Mouse (Mus musculus) thymus, postnatal 0 days (tissue): ENCODE data around the gene Tnfrsf4. TPM values are rescaled to one million over a fixed set of nuclear protein-coding genes. Genes with fewer than 3 reads are reported as not detected.

Source experiments
- DNase-seq: peaks from one replicate; pipeline ENCODE4 v3.0.0-alpha.2; 2015; ENCODE audit warnings: low spot score
- polyA plus RNA-seq: library from polyadenylated mRNA; unstranded; fragments of >200 nt; fragmentation: Nextera tagmentation; extraction: Ambion mirVana; gene quantifications from 2 replicates; pipeline ENCODE4 v1.2.1, GENCODE M21; 2015

The Tnfrsf4 gene
- polyA plus RNA-seq, 1 experiment from 2014 or later = 9.5 TPM

DNA sequence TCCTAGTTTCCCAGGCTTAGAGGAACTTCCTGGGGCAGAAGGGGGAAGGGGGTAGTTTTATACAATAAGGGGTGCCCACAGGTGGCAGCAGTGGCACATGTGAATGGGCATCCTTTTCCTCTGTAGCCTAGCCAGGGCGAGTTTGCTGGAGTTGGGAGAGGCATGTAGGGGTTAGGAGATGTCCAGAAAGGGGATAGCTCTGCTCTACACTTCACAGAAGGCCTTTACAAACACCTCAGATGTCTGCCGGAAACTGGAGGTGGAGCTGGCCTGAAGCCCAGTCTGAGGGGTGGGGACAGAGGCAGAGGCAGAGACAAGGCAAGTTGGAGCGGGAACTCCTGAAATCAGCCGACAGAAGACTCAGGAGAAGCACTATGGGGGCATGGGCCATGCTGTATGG lies 12.4 kb downstream of the Tnfrsf4 start, which contains the start of gene Tnfrsf18:
Tnfrsf18 (plus strand) TSS at position 152 of the 400 bp plus-strand sequence.
- DNase-seq = peak; percentile 50

DNA sequence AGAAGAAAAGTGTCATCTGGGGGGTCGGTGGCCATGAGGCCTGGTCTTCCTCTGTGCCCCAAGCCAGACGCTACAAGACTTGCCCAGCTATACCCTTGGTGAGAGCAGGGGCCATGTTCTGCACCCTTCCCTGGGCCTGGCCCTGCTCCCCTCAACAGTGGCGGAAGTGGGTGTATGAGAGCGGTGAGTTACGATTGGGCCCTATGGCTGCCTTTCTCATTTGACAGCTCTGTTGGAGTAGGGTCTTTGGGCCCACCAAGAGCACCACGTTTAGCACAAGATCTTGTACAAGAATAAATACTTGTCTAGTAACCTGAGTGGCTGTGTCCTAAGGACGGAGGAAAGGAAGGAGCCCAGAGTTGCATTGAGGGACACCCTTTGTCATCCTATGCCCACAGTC lies 14.9 kb downstream of the Tnfrsf4 start:
- no peak for DNase-seq

DNA sequence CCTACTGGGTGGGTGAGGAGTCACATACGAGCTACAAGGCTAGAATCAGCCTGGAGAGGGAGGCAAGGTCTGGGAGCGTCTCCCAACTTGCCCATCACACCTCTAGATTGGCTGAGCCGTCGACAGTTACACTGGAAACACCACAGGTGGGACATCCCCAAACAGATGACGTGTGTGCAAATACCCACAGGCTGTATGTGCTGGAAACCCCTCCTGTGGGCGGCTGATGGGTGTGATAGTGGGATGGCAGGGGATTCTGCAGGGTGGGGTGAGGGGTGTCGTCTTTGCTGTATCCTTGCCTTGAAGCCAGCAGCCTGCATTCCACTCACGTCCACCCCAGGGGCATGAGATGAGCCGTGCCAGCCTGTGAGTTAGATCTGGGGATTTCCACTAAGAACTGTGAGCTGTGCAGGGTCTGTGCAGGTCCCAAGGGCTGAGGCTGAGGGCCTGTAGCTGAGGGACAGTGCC lies 17.0 kb downstream of the Tnfrsf4 start:
- no peak for DNase-seq

DNA sequence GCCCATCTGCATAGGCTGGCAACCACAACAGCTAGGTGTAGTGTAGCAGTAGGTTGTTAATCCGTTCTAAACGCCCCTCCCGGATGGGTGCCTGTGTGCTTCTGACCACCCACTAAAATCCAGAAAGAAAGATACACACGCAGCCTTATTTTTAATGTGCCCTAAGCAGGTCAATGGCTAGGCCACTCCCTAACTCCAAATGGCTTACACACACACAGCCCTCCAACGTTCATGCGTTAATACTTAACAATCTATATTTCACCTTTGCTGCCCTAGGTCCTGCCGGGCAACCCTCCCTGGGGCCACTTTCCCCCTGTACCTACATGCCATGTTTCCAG lies 17.6 kb downstream of the Tnfrsf4 start:
- no peak for DNase-seq

DNA sequence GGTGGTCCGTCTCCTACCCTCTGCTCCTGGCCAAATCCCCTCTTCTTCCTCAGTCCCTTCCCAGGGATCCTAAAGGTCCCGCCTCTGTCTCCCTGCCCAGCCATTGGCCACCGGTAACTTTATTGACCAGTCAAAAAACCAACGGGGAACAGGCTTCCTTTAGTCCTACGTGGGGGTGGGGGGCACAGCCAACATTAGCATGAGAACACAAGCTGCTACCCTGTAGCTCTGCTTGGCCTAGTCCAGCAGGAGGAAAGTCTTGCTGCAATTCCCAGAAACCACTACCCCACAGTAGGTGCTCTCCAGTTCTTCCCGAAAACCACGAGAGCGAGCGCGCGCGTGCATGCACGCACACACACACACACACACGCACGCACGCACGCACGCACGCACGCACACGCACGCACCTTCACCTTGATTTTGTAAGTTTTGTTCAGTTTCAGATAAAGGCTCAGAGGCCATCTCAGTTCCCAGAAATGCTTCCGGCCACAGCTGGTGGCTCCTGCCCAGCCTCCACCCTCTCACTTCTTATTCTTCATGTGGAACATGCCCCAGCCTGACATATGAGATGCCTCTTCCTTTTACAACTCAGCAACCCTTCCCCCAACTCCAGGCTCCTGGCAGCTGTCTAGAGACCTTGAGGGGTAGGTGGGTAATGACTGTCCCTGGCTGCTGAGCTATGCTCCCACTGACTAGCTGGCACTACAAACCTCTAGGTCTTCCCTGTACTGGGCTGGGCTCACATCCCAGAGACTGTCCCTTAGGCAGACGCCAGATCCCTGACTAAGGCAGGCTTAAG lies 18.1 kb downstream of the Tnfrsf4 start:
- peak; percentile 74 for DNase-seq

DNA sequence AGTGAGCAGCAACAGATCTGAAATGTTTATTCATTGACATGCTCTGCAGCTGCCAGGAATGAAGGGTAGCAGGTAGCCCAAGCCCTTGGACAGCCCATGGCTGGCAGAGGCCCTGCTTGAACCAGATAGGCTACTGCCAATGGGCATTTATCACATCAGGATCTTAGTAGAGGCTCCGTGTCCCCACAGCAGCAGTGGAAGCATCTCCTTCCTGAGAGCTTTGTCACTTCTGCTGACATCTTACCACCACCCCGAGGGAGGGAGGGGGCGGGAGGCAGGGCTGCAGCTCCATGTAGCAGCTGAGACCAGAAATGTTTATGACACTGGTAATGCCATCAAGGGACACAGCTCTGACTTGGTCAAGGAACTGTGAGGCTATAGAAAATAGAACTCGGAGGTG lies 19.2 kb downstream of the Tnfrsf4 start:
- peak; percentile 31 for DNase-seq

DNA sequence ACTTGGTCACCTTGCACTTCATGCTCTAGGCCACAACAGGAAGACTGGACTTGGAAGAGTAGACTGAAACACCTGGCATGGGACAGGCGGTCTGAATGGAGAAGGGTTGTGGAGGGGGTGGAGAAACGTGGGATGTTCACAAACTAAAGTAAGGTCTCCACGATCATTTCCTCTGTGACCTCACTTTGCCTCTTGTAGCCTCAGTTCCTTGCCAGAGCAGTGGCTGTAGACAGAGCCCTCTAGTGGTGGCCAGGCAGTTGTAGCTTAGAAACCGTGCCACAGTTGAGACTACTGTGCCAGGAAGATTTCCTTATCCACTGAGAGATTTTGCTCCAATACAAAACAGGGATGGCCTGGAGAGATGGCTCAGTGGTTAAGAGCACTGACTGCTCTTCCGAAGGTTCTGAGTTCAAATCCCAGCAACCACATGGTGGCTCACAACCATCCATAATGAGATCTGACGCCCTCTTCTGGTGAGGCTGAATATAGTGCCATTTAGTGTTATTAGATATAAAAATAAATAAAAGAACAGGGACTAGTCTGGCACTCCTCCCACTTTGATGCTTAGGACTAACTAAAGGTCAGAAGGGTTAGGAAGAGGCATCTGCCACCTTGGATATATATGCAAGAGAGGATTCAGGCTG lies 20.0 kb downstream of the Tnfrsf4 start:
- peak; percentile 86 for DNase-seq

DNA sequence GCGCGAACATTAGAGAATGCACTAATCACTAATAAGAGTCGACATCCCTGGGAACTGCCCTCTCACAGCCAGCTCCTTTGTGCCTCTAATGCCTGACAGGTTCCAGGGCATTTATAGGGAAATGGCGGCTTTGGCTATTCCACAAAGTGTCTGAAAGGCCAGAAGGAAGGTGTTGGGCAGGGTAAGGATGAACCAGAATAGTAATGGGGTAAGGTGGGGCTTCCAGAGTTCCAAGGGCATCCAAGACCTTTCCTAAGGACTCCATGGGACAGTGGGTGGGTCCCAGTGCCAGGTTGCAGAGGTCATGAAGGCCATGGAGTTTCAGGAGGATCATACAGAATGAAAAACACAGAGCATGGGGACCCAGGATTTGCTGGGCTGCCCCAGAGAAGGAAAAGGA lies 20.7 kb downstream of the Tnfrsf4 start:
- DNase-seq = no peak

DNA sequence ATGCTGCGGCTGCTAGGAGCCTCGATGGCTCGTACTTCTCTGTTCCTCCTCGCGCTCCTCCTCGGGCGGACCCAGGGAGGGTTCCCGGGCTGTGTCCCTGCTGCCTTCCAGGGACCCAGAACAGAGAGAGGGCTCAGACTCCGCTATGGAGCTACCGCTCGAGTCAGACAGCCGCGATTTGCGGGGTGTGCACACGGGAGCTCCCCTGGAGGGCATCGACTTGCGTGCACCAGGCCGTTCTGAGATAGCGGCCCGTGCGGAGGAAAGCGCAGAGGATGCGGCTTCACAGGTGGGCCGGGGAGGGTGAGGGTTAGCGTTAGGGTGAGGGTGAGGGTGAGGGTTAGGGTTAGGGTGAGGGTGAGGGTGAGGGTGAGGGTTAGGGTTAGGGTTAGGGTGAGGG lies 21.3 kb downstream of the Tnfrsf4 start:
- peak; percentile 31 for DNase-seq

DNA sequence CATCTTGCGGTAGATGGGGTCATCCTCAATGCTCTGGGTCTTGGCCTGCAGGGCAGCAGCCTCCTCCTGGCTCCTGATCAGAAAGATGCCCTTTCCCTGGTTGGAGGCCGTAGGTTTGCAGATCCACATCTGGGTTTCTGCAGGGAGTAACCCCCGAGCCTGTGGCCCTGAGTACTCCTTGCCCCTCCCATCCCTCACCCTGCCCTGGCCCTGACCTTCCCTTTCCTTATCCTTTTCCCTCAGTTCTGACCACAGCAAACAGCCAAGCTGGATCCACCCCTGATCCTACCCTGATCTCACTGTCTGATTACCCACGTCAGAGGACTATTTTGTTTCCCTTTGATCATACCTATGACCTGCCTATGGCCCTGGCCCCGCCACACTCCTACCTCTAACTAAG lies 31.1 kb downstream of the Tnfrsf4 start:
- no peak for DNase-seq

DNA sequence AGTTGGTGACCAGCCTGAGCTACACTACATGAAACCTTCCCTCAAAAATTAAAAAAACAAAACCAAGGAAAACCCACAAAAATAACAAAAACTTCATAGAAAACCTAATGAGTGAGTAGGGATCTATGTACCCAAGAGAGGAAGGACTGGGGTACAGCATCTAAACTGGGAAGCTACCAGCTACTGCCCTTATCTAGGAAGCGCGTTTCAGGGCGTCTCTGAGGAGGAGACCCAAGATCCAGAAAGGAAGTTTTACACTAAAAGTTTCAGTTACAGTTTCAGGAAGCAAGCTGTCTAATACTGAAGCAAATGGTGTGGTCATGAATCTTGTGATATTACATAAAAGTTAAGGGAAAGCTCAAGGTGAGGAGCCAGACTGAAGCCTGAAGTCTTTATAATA lies 36.1 kb downstream of the Tnfrsf4 start:
- no peak for DNase-seq

DNA sequence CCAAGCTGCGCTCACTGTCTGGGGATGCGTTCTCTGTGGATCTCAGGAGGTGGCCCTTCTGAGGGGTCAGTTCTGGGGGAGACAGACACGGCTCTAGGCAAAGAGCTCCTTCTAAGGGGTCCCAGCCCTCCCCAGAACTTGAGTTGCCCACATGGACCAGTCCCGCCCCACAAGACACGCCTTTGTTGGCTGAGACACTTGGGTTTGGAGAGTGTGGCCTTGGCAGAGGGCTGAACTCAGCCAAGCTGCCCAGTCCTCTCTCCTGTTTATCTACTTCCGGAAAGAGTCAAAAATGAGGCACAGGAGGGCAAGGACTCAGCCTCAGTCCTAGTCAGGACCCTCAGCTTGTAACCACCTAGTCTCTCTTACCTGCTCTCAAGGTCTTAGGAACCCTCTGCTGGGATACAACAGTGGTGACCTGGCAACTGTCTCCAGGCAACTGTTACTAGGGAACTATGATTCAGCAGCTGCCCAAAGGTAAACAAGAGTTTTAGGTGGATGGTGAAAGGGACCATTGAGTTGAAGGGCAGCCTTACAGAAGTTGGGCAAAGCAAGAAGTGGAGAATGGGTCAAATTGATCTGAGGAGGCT lies 36.8 kb downstream of the Tnfrsf4 start:
- no peak for DNase-seq

DNA sequence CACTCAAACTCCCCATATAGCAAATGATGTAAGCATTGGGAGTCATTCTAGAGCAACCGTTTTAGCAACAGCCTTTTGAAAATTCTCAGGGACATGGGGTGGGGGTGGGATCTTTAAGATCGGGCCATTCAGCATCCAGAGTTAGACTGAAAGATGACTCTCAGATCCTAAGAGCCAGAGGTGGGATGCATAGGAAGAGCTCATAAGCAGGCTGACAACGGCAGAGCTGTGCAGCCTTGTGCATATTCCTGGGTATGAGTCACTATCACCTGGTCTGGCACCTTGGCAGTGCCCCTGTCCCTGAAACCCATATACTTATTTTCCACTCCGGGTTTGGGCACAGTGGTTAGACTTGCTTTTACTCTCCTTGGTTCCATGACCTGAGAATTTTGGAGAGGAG lies 39.5 kb downstream of the Tnfrsf4 start:
- no peak for DNase-seq

DNA sequence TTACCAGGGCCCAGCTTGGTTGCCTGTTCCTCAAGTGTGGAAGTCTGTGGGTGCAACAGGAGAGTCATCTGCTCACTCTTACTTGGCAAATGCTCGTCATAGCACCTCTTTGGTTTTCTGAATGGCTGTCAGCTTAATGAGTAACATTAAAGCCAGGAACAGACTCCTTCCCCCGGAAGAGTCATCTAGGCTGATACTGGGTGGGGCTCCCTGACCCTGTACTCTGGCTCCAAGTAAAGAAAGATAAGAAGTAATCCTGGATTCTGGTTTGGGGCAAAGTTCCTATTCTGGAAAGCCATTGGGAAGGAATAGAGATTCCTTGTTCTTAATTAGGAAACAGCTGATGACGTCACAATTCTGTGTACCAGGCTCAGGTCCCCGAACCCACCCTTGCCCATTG lies 40.5 kb downstream of the Tnfrsf4 start:
- no peak for DNase-seq

DNA sequence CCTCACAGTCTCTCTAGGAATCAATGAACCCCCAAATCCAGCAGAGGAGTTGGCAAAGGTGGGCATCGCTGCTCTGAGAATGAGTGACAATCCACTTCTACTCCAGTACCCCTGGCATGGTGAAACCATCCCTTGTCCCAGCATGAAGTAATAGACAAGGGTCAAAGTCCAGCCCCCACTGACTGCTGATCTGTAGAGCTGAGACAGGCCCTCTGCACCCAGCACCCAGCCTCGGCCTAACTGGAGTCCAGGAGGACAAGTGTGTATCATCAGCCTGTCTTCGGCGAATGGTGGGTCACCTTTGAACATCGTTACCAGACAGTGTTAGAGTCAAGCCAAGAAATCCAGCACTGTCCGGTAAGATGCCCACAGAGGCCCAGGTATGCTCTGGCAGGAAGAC lies 41.0 kb downstream of the Tnfrsf4 start:
- DNase-seq = no peak

DNA sequence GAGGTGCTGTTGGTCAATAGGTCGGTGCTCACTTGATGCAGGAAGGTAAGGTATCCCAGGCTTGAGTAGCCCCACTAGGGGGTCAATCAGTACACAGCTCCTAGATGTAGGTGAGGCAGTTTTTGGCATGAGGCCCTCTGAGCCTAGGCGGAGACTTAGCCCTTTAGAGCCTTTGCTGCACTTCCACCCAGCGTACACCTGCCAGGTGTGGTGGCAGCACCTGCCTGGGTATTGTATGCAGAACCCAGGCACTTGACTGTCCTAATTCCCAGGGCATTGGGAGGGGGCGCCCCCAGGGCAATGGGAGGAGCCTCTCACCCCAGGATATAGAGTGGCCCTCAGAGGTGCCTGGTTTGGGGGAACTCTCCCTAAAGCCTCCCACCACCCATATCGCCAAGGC lies 41.5 kb downstream of the Tnfrsf4 start:
- no peak for DNase-seq

DNA sequence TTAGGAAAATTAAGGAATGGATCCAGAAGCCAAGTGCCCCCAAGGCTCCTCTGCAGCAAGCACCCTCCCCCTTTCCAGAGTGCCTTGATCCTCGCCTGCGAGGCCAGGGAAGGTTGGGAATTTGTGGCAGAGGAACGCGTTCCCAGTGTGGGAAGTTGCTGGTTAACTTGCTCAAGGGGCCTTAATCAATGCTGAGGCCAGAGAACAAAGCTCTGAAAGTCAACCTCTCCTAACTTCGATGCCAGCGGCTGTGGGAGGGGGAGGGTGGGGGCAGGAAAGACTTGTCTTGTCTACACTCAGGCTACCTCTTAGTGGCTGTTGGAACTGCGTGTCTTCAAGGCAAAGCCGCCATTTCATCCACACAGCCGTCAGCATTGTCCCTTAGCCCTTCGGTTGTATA lies 44.1 kb downstream of the Tnfrsf4 start:
- no peak for DNase-seq

DNA sequence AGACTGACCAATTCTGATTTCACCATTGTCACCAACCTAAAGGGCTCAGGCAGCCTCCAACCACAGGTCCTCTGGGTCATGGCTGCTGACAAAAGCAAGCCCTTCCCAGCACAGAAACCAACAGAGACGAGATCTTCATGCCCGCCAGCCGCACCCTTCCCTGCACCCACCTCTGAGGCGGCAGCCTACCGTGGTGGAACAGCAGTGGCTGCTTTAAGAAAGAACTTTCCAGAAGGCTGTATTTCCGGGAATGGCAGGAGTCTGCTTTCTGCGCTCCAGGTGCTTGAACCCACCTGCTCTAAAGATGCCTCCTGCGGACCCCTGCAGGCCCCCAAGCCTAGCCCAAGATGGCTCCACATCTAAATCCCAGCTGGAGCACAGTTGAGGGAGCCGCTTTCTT lies 45.2 kb downstream of the Tnfrsf4 start:
- DNase-seq = no peak

DNA sequence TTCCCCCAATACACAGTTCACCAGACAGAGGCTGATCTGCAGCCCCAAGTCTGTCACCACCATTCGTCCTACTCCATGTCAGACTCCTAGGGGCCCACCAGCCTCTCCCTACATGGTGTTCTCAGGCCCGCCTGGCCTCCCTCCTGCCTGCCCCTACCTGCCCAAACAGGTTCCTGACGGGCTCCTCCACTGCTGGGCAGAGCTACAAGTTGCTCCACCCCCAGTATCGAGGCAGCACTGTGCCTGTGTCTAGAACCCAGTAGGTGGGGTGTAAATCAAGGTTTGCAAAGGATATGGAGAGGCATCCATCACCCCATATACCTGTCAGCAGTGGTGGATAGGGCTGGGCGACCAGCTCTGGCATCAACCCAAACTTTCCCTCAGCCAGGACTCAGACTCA lies 45.6 kb downstream of the Tnfrsf4 start, which contains the start of gene Ttll10:
Ttll10 (minus strand) TSS at position 154 of the 400 bp plus-strand sequence.
- no peak for DNase-seq

DNA sequence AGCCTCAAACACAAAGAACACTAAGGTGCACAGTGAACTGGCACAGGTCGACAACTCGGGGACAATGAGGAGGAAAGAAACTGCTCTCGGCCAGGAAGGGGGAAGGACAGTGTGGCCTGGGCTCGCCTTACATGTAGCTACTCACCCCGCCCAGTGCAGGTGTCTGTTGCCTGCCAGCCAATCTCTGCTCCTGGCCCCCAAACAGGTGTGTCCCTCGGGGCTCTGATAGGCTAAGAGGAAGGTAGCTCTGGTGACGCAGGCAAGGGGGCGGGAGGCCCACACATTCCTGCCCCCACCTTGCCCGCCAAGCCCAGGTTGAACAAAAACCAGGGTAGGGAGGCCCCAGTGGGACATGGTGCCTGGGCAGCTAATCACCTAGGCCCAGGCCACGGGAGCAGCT lies 46.1 kb downstream of the Tnfrsf4 start:
- no peak for DNase-seq

DNA sequence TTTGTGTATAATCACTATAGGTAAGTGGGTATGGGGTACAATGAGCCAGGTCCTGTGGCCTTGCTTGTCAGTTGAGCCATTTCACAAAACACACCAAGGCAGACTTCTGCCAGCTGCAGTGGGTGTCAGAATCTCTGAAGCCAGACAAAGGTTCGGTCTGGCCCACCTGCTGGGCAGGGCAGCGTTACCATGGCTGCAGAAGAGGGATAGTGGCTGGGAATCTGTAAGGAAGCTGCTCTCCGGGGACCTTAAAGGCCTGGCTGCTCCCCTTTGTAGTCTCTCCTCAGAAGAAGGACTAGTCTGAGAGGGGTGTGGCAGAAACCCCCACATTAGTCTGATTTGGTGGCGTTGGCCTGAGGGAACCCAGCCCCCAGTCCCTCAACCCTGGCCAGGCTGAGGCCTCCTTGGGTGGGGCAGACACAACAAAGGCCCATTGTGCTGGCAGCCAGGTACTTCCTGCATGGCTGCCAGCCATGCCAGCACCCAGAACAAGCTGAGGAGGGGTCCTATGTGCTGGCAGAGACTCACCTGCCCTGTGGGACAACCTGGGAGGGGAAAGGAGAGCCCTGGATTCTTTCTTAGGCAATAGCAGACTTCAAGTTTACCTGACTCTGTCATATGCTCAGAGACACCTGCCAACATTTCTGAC lies 50.3 kb downstream of the Tnfrsf4 start:
- no peak for DNase-seq

DNA sequence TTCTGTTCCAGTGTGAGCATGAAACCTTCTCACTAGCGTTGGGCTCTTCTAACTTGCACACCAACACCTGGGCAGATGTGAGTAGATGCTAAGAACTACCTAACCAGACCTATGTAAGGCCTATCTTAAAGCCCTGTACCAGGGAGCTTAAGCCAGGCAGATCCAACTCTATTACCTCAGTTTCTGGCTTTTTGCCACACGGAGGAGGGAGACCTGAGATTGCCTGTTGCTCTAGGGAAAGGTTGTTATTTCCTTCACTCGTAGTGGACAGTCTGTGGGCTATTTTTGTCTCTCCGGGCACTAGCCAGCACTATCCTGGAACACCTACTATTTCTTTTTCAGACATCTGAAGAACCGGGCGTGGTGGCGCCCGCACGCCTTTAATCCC lies 50.9 kb downstream of the Tnfrsf4 start:
- DNase-seq = no peak
